Mouse (Mus musculus) c-Kit-positive CD71-positive TER-119-negative erythroid progenitor cells, embryonic 14.5 days (primary cell): ENCODE data around the gene Ap1g2.

Source experiments
- DNase-seq: peaks from one replicate; pipeline ENCODE4 v3.0.0-alpha.2; 2013; ENCODE audit warnings: low read depth

The Ap1g2 gene

DNA sequence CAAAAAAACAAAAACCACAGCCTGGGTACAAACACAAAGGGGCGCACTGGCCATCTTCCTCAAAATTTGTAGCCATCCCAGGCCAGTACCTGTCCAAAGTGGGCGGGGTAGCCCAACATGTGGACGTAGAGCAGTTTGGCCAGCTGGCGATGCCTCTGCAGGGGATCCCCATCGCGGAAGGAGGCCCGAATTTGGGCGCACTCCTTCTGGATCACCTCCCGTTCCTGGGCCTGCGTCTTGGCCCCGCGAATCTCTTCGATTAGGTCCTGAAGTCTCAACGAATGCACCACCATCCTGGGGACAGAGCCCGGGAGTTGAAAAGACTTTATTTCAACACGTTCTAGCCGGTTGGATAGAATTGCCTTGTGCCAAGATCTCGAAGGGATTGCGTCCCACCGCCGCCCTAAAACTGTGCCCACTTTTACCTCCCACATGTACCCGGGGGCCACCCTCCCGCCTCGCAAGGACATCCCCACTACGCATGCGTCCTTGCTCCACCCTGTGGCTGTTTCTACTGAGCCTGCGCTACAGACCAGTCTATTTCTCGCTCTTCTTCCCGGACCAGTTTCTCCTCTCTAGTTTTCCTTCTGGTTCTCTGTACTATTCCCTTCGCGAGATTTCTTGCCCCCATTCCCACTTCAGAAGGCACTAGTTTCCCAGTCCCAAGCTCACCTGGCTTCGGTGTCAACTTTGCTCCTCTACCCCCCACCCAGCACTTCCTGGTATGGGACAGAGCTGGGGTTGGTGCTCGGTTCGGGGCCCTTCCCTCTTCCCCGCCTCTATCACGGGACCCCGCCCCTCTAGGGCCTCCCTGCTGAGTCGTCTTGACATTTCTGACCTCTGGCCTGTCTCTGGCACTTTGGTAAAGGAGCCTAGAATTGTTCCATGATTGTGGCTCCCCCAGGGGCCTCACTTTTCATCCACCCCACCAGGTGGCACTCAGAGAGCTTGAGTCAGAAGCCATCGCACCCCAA lies at the start of gene Ap1g2:
Ap1g2 (minus strand) TSS at position 758 of the 974 bp plus-strand sequence.
- DNase-seq, result peak; percentile 80

DNA sequence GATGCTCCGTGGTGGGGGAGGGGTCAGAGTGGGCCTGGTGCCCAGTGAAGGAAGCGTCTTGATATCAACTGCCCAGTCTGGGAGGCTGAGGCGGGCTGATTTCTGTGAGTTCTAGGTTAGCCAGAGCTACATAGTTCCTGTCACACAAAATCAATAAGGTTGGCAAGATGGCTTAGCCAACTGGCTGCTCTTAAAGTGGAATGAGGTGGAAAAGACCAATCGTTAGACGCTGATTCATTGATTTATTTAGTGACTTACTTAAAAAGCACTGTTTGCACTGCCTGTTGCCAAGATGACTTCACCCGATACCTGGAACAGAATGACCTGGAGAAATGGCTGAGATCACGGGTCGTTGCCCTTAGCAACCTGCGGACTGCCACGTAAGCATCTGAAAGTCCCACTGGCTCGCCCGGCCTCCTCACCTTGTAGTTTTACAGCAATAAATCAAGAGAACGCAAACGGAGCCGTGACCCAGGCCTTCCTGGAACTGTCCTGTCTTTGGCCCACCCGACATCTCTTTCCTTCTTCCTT lies 46.6 kb upstream of the Ap1g2 start:
- no peak for DNase-seq

DNA sequence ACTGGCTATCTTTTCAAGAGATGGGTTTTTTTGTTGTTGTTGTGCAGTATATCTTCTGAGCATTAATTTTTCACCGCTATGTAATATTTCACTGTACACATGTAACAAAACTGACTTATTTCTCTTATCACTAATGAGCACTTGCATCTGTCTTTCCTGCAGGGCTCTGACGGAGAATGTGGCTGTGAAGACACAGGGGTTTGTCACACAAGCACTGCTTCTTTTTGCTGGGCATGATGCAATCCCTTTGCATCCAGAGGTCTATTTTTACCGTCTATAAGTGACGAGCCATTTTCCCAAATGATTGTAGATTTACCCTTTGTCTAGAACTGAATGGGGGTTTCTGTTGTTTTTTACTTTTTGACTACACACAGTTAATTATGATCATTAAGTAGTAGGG lies 45.8 kb upstream of the Ap1g2 start:
- DNase-seq, result no peak

DNA sequence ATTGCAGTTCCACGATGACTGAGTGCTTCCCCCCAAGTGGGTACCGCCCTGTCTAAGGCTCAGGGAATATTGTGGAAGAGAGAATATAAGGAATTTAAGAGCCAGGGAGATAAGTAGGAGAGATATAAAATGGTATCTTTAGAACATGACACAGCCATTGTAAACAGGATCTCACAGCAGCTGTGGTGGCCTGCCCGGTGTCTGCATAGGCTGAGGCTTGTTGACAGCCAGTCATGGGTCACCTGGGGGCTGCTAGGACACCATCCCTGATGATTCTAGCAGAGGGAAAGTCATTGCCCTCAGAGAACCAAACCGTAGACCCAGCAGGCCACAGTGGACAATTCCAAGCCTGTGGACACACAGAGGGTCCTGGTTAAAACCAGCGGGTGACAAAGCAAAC lies 44.6 kb upstream of the Ap1g2 start:
- DNase-seq, result no peak

DNA sequence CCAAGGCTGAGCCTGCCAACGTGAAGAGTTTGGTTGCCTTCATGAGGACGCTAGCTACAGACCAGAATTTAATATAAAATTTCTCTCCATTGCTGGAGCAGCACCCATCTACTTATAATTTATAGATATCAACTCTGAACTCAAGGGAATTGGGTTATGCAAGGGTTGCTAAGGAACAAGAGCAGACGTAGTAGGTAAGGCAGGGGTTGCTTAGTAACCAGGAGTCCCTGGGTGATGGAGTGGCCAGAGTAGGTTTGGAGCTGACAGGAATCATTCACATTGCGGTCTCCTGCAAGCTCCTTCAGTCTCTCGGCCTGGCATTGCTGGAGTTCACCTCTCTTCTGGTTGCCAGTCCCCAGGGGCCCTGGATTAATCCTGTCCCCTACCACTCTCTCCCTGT lies 42.6 kb upstream of the Ap1g2 start:
- DNase-seq, result no peak

DNA sequence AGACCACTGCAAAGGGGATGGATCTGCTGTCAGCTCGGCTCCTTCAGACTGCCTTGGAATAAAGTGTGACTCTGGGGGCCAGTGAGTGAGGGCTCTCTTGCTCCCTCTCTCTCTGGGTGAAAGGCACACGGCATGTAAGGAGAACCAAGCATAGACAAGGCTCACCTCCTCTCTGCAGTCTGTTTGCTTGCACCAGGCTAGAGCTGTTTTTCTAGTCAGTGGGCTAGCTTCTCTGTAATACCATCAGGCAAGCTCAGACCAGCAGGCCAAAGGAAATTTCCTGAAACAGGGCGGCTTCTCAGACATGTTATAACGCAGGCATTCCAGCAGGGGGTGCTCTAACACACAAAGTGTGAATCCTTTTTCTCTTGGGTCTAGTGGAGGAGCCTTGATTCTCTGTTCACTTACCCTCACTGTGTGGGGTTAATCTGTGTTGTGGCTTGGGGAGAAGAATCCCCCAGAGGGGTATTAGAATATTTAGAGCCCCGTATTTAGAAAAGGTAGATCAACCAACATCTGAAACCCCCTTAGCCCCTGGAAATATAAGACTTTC lies 42.0 kb upstream of the Ap1g2 start:
- DNase-seq, result peak; percentile 23

DNA sequence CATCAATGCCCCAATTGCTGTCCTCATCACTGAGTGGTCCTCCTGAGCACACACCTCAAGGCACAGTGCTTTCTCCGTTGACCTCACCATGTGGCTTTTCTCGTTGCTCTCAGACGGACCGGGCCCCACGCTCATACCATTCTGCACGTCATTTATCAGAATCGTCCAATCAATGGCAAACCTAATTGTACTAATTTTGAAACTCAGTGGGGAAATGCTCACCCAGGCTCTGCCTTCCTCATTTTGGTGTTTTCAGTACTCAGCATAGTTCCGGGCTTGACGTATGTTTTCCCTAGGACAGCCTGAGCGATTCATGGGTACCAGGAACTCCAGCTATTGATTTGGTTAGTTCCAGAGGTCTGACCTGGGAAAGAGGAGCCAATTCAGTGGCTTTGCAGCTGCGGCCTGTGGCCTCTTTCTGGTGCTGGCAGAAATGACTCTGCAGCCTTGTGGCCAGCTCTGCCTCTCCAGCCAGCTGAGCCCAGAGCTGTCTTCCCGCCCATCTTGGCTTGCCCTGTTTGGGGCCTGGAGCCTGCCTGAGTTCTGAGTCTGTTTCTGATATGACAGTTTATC lies 40.5 kb upstream of the Ap1g2 start:
- DNase-seq, result no peak

DNA sequence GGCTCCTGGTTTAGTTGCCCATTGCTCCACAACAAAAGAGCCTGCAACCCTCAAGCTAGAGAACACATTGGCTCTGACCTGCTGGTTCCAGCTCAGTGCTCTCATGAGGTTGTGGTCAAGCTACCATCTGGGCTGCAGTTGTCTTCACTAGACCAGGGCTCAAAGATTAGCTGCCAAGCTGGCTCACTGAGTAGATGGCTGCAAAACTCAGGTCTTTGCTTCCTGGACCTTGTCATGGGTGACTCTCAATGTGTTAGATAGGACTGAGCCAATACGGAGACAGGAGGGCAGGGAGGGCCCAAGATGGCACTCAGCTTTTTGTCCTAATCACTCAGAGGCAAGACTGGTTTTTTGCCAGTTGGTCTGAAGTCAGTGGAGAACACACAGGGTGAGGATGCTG lies 39.9 kb upstream of the Ap1g2 start:
- no peak for DNase-seq

DNA sequence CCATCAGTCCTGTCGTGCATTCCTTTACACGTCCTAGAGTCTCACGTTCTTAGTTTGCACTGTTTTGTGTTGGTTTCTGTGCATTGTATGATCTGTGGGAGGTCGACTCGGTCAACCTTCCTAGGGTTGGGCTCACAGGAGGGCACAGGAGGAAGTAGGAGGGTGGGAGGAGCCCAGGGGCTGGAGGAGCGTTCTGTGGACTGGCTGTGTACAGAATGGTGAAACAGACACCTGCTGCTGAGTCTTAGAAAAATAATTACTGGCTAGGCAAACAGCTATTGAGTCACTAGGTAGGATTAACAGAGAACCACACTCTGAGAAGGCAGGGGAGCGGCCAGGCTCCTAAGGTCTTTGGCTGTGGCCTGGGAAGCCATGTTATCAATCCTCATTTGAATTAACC lies 32.9 kb upstream of the Ap1g2 start:
- DNase-seq, result no peak

DNA sequence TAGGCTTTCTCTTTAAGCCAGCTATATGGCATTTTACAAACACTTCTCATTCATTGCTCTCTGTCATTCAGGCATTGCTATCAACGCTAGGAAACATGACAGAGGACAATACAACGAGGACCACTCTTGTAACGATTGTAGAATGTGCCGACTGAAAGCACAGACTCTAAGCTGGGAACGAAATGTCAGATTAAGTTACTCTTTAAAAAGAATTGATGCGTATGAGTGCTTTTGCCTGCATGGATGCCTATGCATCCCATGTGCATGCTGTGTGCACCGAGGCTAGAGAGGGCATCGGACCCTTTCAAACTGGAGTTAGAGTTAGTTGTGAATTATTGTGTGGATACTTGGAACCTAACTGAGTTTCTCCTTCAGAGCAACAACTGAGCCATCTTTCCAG lies 29.3 kb upstream of the Ap1g2 start:
- DNase-seq, result no peak

DNA sequence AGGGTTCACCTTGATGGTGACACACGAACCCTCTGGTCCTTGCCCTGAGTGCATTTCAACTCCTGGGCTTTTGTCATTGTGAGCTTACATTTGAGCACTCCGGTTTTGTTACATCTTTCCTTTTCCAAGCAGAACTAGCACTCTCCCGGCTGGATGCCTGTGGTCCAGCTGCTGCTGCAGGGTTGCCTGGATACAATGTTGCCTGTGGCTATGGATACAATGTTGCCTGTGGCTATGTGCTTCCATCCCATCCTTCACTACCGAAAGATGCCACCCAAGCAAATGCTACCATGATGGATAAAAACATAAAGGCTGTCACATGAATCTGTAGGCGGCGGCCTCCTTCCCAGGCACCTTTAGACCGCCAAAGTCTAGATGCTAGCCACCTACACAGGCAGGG lies 20.1 kb upstream of the Ap1g2 start:
- DNase-seq, result no peak

DNA sequence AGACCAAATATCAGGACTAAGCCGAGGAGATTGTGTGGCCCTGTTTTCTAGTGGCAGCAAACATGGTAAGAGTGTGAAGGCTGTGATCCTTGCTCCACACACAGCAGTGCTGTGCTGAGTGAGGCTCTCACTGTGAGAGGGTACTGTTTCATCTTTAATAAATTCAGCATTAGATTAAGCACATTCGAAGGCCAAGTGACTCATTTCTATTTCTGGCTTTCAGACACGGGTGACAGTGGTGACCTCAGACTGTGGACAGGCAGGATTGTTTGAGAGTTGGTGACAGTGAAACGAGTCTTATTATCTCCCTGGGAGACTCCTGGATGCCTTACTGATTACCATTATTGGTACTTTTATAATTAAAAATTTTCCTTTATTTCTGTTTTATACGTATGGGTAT lies 19.3 kb upstream of the Ap1g2 start:
- DNase-seq, result no peak

DNA sequence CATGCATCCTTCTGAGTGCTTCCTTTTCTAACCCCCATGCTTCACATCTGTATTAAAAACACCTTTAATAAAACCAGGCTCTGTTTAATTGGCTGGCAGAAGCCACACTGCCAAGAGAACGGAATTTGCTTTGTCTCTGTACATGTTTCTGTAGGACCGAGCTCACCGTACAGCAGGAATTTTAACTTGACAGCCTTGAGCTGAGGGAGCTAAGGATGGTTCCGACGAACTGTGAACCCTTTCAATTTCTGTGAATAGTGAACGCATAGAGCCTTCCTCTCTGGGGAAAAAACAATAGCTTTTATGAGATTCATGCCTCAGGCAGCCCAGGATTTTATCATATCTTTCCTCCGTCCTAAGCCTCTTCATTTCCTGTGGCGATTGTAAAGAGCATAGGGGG lies 16.0 kb upstream of the Ap1g2 start:
- no peak for DNase-seq

DNA sequence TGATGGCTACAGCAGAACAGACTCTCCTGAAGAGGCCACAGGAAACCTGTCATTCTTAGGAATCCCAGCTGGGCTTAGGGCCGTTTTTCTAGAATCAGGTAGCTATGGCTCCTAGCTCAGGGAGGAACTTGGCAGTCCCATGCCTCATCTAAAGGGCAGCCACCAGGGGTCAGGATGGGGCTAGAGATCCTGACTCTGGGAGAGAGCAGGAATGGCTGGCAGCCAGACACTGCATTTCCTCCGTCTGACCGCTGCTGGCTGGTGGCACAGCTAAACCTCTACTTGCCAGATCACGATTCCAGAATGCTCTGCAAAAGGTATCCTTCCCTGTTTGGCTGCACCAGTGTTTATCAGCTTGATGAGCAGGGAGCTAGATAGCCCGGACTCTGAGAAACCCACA lies 15.6 kb upstream of the Ap1g2 start:
- no peak for DNase-seq

DNA sequence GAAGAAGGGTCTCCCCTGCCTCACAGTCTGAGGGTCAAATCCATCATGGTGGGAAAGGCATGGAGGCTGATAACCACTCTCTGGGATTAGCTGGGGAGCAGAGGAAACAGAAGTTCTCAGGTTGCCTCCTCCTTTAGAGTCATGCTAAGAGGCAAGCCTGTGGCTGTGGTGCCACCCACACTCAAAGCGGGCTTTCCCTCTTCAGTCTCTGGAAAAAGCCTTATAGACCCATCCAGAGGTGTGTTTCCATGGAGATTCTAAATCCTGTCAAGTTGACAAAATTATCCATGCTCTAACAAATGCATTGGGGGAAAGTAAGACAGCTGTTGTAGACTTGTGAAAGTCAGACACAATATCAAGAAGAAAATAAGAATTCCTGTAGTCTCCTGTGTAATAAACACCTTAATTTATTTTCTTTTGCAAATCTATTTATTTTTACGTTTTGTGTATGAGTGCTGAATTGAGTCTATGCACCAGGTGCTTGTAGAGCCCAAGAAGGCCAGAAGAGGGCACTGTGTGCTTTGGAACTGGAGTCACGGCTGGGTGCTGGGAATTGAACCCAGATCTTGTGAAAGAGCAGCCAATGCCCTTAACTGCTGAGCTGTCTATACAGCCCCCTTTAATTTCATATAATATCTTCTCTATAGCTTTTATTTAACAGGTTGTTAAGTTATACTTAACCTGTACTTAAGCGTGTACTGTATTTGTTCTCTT lies 13.2 kb upstream of the Ap1g2 start:
- DNase-seq, result no peak

DNA sequence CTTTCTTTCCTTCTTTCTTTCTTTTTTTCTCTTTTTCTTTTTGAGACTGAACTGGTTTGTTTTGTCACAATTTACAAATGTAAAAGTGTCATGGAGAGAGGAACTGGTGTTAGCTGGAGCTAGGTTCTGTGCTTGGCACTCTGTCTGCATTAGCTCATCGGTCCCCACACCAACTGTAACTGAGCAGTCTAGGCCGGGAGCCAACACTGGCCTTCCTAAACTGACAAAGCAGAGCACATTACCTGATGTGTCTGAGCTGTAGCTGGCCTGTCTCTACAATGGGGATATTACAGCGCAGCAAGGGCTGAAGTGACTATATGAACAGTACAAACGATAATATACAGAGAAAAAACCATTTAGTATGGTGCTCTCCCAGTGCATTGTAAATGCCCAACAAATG lies 12.5 kb upstream of the Ap1g2 start:
- DNase-seq, result no peak

DNA sequence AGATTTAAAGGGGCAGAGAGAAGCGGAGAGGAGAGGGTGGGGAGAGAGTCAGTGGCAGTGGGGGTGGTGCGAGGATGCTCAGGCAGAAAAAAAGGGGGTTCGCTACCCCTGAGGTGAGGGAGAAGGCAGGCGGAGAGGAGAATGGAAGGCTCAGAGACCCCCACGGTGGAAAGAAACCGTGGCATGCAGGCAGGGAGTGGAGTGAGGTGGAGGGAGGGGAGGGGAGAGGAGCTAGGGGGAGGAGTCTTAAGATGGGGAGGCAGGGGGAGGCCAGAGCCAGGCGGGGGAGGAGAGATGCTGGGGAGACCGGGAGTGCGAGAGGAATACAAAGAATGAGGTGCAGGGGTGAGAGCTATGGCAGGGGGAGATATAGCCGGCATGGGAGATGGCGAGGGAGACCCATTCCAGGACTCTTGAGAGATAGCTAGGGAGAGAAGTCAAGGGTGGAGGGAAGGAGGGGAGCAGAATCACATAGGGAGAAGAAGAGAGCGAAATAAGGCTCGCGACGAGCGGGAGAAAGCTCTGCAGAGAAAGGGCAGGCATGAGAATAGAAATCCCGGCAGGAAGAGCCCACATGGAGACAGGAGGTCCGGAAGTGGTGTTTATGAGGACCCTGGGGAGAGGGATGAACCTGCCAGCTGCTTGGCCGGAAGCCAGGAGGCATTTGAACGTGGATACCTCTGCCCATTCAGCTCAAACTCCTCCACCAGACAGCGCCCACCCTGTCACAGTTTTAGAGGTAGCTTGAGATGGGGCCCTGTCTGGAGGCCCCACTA lies 10.2 kb upstream of the Ap1g2 start, which contains the start of gene Jph4:
Jph4 (minus strand) TSS at position 511 of the 776 bp plus-strand sequence.
- DNase-seq, result no peak

DNA sequence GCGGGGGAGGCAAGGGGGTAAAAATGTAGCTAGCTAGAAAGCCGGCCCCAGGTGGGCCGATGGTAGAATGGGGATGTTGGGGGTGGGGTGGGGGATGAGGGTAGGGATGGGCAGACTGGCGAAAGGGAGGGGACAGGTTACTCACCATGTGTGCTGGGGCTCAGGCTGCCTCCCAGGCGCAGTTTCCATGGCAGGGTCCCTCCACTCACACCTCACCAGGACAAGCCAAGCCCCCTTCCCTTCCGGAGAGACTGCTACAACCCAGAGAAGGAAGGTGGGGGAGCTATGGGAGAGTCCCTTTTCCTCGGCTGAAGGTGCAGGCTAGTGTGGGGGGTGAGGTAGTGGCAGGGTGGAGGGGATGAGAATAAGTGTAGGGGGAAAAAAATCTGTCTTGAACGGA lies 9.5 kb upstream of the Ap1g2 start:
- no peak for DNase-seq

DNA sequence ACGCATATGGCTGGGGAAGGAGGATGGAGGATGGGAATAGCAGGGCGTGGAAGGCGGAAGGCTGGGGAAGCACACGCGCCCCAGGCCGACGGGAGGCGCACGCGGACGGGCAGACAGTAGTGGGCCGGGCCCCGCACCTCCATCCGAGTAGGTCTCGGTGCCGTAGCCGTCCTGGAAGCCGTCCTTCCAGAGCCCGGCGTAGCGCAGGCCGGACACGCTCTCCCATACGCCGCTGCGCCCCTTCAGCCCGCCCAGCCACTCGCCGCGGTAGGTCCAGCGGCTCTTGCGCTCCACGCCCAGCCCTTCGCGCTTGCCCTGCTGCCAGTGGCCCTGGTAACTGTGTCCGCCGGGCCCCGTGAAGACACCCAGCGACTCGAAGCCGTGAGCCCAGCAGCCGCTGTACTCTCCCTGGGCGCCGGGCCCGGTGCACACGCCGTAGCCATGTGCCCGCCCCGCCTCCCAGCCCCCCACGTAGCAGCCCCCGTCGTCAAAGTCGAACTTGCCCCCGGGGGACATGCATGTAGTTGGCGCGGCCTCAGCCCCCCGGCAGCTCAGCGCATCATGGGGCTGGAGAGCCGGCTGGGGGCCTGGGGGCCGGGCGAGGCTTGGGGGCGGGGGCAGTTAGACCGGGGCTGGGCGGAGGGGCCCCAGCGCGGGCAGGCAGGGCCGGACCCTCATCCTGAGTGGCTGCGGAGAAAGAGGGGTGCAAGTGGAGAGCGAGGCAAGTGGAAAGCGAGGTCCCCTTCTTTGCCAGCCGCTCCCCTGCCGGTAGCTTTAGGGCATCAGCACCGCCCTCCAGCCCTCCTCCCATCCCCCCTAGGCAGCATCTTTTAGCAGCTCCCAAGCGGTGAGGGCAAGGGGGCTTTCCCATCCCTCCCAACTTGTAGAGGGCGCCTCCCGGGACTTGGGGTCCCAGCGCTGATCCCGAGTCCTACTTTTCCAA lies 8.6 kb upstream of the Ap1g2 start:
- no peak for DNase-seq

DNA sequence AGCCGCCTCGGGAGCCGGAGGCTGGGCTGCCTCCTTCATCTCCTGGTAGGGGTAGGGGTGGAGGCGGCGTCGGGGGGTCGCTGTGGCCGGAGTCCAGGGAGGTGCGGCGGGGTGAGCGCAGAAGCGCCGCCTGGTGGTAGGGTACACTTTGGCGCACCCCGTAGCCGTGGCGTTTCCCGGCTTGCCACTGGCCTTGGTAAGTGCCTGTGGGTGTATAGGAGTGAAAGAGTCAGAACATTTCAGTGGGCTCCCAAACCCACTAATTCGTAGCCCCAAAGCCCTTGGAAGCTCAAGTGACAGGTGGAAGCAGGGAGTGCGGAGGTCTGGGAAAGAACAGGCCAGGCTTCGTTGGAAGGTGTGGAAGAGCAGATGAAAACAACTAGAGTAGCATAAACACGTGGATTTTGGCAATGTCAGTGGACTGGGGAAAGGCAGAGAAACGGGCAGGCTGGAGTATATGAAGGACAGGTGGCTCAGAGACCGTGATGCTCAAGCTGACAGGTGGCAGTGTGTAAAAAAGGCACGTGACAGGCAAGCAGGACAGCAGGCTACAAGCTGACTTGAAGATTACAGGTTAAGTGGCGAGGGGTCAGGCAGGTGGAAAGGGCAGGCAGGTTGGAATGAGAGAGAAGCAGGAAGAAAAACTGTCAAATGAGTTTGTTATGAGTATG lies 7.7 kb upstream of the Ap1g2 start:
- no peak for DNase-seq
